16 mouse cellular contexts compared by ENCODE assay signal in the genomic region with DNA sequence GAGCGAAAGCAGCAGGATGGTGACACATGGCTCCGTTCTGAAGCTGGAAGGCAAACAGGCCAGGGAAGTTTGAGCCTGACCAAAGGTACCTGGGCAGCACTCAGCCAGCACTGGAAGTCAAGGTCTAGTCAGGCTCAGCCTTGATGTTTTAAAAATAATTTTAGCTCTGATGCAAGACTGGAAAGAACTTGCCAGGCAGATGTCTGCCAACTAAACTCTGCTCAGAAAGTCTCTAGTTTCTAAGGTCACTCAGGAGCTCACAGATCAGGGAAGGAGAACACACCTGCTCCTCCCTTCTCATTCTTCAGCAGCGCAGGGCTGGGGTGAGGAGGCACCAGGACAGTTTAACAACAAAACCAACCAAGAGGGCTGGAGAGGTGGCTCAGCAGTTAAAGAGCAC. TPM values are rescaled to one million over a fixed set of nuclear protein-coding genes. Genes with fewer than 3 reads are reported as not detected.
A peak's percentile ranks its signal among the peaks of the same experiment; 100 is the strongest.
DNase-seq lines count a peak whose midpoint lies in the region.
"Had no signal": no experiment of that assay in that cellular context is flagged by ENCODE, and none has a peak within 500 bp of the region (broad histone marks: within the 10 kb centered on the region; RNA-seq: fewer than 3 reads in every experiment).

No protein-coding gene starts in this region.

- peak; percentile 76 for DNase-seq in kidney, adult 11 months
- DNase-seq in kidney, postnatal 4 days, result no peak
- peak; percentile 41 for DNase-seq in adrenal gland, adult 8-10 months
- peak; percentile 38 to 44 for DNase-seq in adrenal gland, postnatal 36 days
- DNase-seq in kidney, postnatal 25 days, result peak; percentile 36 to 78
- no peak for DNase-seq in embryo, embryonic 10 days (ENCODE audit: low spot score)
- no peak for DNase-seq in thymus, postnatal 0 days (ENCODE audit: low spot score)
- DNase-seq: cerebellum, postnatal 25 days; lung, postnatal 10 days; right cerebral cortex, adult 18-20 months; thymus, adult 18-20 months had no signal

RNA-seq across cellular contexts. Expression of gene Sh3bgrl3, which starts 25.8 kb away (rescaled TPM):
- total RNA-seq in adrenal gland, adult 8-10 months (2022), result 100 to 1,000 TPM in 2 of 4 experiments, 10 to 100 TPM in 2; 81.0 to 121 (median 98.4) TPM
- total RNA-seq in adrenal gland, postnatal 36 days (2021), result 10 to 100 TPM; 66.8 to 86.5 TPM
- 1,143 and 1,161 TPM in 2 replicates for polyA plus RNA-seq in thymus, postnatal 0 days (2015; fragmentation: Nextera tagmentation; extraction: Ambion mirVana)

RNA-seq across cellular contexts. Expression of gene Cep85, which starts 32.6 kb away (rescaled TPM):
- 10 to 100 TPM; 11.4 to 31.1 (median 21.4) TPM for total RNA-seq in adrenal gland, adult 8-10 months (2022)
- 10 to 100 TPM; 15.6 to 20.4 TPM for total RNA-seq in adrenal gland, postnatal 36 days (2021)
- 171 and 178 TPM in 2 replicates for polyA plus RNA-seq in thymus, postnatal 0 days (2015; fragmentation: Nextera tagmentation; extraction: Ambion mirVana)

RNA-seq across cellular contexts. Expression of gene Gm7534, which starts 48.5 kb away (rescaled TPM):
- not detected for total RNA-seq in adrenal gland, adult 8-10 months (2022)
- total RNA-seq in adrenal gland, postnatal 36 days (2021), result not detected
- 0.08 and 0.21 TPM in 2 replicates for polyA plus RNA-seq in thymus, postnatal 0 days (2015; fragmentation: Nextera tagmentation; extraction: Ambion mirVana)
- total RNA-seq: hematopoietic stem cell, adult 5-6 weeks; layer of hippocampus, adult 8-10 months; left cerebral cortex, postnatal 14 days had no signal
- polyA plus RNA-seq: inflammation-experienced regulatory T-cells, adult 6 months; liver, embryonic 11.5 days had no signal

RNA-seq across cellular contexts. Expression of gene Ubxn11, which starts 52.0 kb away (rescaled TPM):
- total RNA-seq in adrenal gland, adult 8-10 months (2022), result 10 to 100 TPM in 2 of 4 experiments, 1 to 10 TPM in 2; 6.0 to 21.7 (median 13.2) TPM
- 1 to 10 TPM; 5.2 to 8.5 TPM for total RNA-seq in adrenal gland, postnatal 36 days (2021)
- polyA plus RNA-seq in thymus, postnatal 0 days (2015; fragmentation: Nextera tagmentation; extraction: Ambion mirVana), result 15.1 and 15.2 TPM in 2 replicates

RNA-seq across cellular contexts. Expression of gene Cd52, which starts 59.5 kb away (rescaled TPM):
- total RNA-seq in adrenal gland, adult 8-10 months (2022), result 10 to 100 TPM; 13.4 to 23.4 (median 19.6) TPM
- 10 to 100 TPM; 10.9 to 12.0 TPM for total RNA-seq in adrenal gland, postnatal 36 days (2021)
- polyA plus RNA-seq in thymus, postnatal 0 days (2015; fragmentation: Nextera tagmentation; extraction: Ambion mirVana), result 1,124 and 1,206 TPM in 2 replicates

Comparison
In these comparisons a context has a peak if more than half of its experiments do, and no peak if none do; other contexts are left out.
1. DNase-seq: peak in kidney, adult 11 months (single experiment), adrenal gland, adult 8-10 months (single experiment), adrenal gland, postnatal 36 days (2 of 2) and kidney, postnatal 25 days (2 of 2); none in kidney, postnatal 4 days (0 of 2), embryo, embryonic 10 days (single experiment) and thymus, postnatal 0 days (single experiment).